Mouse (Mus musculus) midbrain, embryonic 16.5 days (tissue): Measurements from ENCODE around the gene L3mbtl2. TPM values are rescaled to one million over a fixed set of nuclear protein-coding genes. Genes with fewer than 3 reads are reported as not detected.

ENCODE experiments used
- ATAC-seq: fragments of 200-750 bp; cut with Nextera tagmentation; 2 replicates; pipeline ENCODE4 v1.8.0; 2017; ENCODE audit warnings: moderate TSS enrichment
- H3K27ac ChIP-seq: fragments of 300-500 bp; sonication (generic); 2 replicates; pipeline ENCODE4 v1.5.1; 2014; ENCODE audit warnings: mild to moderate bottlenecking, low read length, mixed read lengths
- H3K27me3 ChIP-seq: fragments of 300-500 bp; sonication (generic); 2 replicates; pipeline ENCODE4 v1.6.1; 2014; ENCODE audit warnings: low read depth, low read length, mixed read lengths; ENCODE audit not compliant: control insufficient read depth, insufficient read depth
- H3K36me3 ChIP-seq: fragments of 300-500 bp; sonication (generic); 2 replicates; pipeline ENCODE4 v1.6.1; 2014; ENCODE audit warnings: mild to moderate bottlenecking, low read length, moderate library complexity, mixed read lengths; ENCODE audit not compliant: control insufficient read depth, insufficient read depth
- H3K4me1 ChIP-seq: fragments of 300-500 bp; sonication (generic); 2 replicates; pipeline ENCODE4 v1.6.1; 2014; ENCODE audit warnings: mild to moderate bottlenecking, low read length, mixed read lengths; ENCODE audit not compliant: control insufficient read depth, insufficient read depth
- H3K4me2 ChIP-seq: fragments of 300-500 bp; sonication (generic); 2 replicates; pipeline ENCODE4 v1.6.1; 2014; ENCODE audit warnings: mild to moderate bottlenecking, low read length, mixed read lengths
- H3K4me3 ChIP-seq: fragments of 300-500 bp; sonication (generic); 2 replicates; pipeline ENCODE4 v1.5.1; 2014; ENCODE audit warnings: low read depth, mild to moderate bottlenecking, low read length, moderate library complexity, mixed read lengths
- H3K9ac ChIP-seq: fragments of 300-500 bp; sonication (generic); 2 replicates; pipeline ENCODE4 v1.6.1; 2014; ENCODE audit warnings: low read depth, low read length, mixed read lengths
- H3K9me3 ChIP-seq: fragments of 300-500 bp; sonication (generic); replicated peaks from 2 replicates; pipeline ENCODE4 v1.6.1; 2014; ENCODE audit warnings: mild to moderate bottlenecking, low read length, mixed read lengths; ENCODE audit not compliant: control insufficient read depth, poor library complexity, severe bottlenecking
- WGBS: fragments of 180-500 bp; shearing (Covaris S2); extraction: QIAGEN DNeasy Blood & Tissue Kit; methylation state at CpG from one replicate; pipeline ENCODE4 v1.1.7; 2014; 5-methylcytosine and 5-hydroxymethylcytosine counted together
- polyA plus RNA-seq: library from polyadenylated mRNA; unstranded; fragments of >200 nt; fragmentation: Nextera tagmentation; extraction: Ambion mirVana; gene quantifications from 2 replicates; pipeline ENCODE4 v1.2.1, GENCODE M21; 2015

L3mbtl2 gene
- polyA plus RNA-seq, 1 experiment from 2014 or later, result 32.8 TPM

DNA sequence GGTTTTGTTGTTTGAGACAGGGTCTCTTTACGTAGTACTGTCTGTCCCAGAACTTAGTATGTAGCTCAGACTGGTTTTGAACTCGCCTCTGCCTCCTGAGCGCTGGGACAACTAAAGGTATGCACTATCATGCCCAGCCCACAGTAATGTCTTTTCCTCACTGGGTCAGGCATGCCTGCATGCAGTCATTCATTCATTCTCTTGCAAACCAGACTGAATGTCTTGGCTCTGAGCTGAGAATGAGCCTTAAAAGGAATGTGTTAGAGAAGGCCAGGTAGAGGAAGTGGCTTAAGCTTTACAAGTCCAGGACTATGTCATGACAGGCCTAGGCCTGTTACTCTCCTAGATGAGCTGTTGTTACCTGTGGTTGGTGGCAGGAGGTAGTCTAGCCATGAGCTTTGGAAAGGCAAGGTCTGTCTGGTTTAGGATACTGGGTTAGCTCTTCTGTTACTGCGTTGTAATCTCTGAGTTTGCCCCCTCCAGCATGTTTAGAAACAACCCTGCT lies 16.7 kb downstream of the L3mbtl2 start:
- Histone ChIP-seq H3K36me3 (peaks cover 51% of the 10 kb centered on the region), H3K4me1 (no peaks in the 10 kb centered on the region), H3K4me3 (no peak overlapping the region), H3K9me3 (no peaks in the 10 kb centered on the region), H3K9ac (no peak overlapping the region), H3K27ac (no peak overlapping the region), H3K27me3 (no peaks in the 10 kb centered on the region), H3K4me2 (no peak overlapping the region)
- no peak for ATAC-seq
- WGBS, result 95% methylated on average over 4 of the region's 4 CpGs

DNA sequence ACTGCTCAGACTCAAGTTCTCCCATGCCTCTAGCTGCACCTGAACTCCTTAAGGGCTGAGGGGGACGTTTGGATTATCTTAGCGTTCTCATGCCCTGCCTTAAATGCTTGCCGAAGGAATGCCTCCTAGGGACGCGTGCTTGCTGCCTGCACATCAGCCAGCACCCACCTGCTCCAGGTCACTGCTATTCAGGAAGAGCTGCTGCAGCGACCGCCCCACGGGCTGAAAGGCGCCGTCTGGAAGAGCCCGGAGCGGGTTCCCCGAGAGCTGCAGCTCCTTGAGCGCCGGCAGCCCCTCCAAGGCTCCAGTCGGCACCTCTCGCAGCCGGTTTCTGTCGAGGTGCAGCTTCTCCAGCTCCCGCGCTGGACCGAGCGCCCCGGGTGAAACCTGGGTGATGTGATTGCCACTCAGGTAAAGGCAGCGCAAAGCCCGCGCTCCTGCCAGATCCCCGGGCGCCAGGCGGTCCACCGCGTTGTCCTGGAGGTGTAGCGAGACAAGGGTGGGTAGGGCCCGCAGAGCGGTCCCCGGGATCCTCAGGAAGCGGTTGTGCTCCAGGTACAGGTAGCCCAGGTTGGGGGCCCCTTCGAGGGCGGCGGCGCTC lies 29.8 kb downstream of the L3mbtl2 start:
- WGBS, result 4% methylated on average over 41 of the region's 41 CpGs

DNA sequence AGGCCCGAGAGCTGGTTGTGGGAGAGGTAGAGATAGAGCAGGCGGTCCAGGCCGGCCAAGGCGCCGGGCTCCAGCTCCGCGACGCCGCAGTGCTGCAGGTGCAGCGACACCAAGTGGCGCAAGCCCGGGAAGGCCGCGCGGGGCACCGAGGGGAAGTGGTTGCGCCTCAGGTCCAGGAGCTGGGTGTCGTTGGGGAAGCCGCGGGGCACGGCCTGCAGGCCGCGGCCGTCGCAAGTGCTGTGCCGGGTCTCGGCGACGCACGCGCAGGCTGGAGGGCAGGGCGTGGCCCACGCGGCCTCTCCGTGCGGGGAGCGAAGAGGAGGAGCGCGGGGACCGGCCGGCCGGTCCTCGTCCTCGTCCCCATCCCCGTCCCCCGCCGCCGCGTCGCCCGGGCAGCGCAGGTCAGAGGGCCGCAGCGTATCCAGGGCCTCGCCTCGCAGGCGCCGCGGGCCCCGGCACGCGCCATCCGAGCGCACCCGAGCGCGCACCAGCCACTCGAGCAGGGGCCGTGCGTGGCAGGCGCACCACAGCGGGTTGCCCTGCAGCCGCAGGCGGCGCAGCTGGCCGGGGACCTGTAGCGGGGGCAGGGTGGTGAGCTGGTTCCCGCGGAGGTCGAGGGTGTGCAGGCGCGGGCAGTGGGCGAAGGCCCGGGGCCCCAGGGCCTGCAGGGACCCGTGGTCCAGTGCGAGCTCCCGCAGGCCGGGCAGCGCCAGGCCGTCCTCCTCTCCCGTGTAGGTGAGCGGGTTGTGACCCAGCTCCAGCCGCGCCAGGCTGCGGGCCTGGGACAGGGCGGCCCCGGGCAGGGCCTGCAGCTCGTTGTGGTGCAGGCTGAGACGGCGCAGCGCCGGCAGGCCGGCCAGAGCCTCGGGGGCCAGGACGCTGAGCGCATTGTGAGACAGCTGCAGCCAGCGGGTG lies 30.5 kb downstream of the L3mbtl2 start:
- no peaks in the 10 kb centered on the region for H3K36me3 ChIP-seq
- peak overlapping the region; percentile 75 for H3K27ac ChIP-seq
- peak overlapping the region; percentile 80 for H3K9ac ChIP-seq
- under 1% methylated on average over 54 of the region's 107 CpGs for WGBS
- peaks cover 13% of the 10 kb centered on the region; the same call in 1 of the 2 replicates for H3K4me1 ChIP-seq
- H3K9me3 ChIP-seq, result no peaks in the 10 kb centered on the region
- H3K4me3 ChIP-seq, result peak overlapping the region; percentile 66
- peaks cover 13% of the 10 kb centered on the region for H3K27me3 ChIP-seq
- peak overlapping the region; percentile 89 for H3K4me2 ChIP-seq
- ATAC-seq, result peak; percentile 83

More for the DNA sequence above, 29.8 kb downstream of the L3mbtl2 start:
- peaks cover 13% of the 10 kb centered on the region for H3K27me3 ChIP-seq
- peaks cover under 1% of the 10 kb centered on the region; the same call in 1 of the 2 replicates for H3K36me3 ChIP-seq
- peak overlapping the region; percentile 89 for H3K4me2 ChIP-seq
- peak overlapping the region; percentile 66 for H3K4me3 ChIP-seq
- peaks cover 13% of the 10 kb centered on the region; the same call in 1 of the 2 replicates for H3K4me1 ChIP-seq
- peak overlapping the region; percentile 80 for H3K9ac ChIP-seq
- no peaks in the 10 kb centered on the region for H3K9me3 ChIP-seq
- ATAC-seq, result peak; percentile 25
- peak overlapping the region; percentile 75 for H3K27ac ChIP-seq

DNA sequence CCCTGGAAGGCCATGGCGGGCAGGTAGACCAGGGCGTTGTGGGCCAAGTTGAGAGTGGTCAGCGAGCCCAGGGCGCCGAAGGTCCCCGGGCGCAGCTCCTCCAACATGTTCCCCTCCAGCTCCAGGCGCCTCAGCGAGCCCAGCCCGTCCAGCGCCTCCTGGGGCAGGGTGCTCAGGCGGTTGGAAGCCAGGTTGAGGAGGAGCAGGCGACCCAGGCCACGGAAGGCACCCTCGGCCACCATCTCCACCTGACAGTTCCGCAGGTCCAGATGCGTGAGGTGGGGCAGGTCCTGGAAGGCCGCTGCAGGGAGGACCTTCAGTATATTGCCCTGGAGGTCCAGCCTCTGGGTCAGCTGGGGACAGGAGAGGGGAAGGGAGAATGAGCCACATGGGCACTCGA lies 31.2 kb downstream of the L3mbtl2 start:
- peak overlapping the region; percentile 75 for H3K27ac ChIP-seq
- H3K4me2 ChIP-seq, result peak overlapping the region; percentile 89
- peaks cover 13% of the 10 kb centered on the region; the same call in 1 of the 2 replicates for H3K4me1 ChIP-seq
- 19% methylated on average over 19 of the region's 19 CpGs for WGBS
- peak overlapping the region; percentile 66 for H3K4me3 ChIP-seq
- H3K27me3 ChIP-seq, result peaks cover 13% of the 10 kb centered on the region
- no peak for ATAC-seq
- no peaks in the 10 kb centered on the region for H3K36me3 ChIP-seq
- H3K9me3 ChIP-seq, result no peaks in the 10 kb centered on the region
- peak overlapping the region; percentile 80 for H3K9ac ChIP-seq

DNA sequence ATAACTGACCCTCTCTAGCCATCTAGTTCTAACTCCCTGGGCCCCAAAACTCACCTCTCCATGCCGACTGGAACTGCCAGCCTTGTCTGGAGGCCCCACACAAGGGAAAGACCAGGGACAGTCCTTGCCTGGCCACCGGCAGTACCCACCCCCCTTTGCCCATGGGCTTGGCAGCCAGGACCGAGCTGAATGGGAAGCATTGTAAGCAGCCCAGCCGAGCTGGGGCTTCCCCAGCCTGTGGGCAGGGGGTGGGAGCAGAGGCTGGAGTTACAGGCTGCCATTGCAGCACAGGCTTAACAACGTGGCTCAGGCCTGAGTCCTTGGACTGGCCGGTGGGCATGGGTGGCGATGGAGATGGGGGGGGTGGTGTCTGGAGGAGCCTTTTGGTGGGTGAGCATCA lies 33.5 kb downstream of the L3mbtl2 start, which contains the start of gene Chadl:
Gene Chadl (minus strand): TSS at position 113 of the 400 bp plus-strand sequence.
- H3K36me3 ChIP-seq, result no peaks in the 10 kb centered on the region
- no peak within 1 kb of the TSS for H3K4me3 ChIP-seq
- H3K4me2 ChIP-seq, result no peak within 1 kb of the TSS
- H3K9me3 ChIP-seq, result no peaks in the 10 kb centered on the region
- WGBS, result 55% methylated on average over 7 of the region's 7 CpGs
- peaks cover 8% of the 10 kb centered on the region for H3K27me3 ChIP-seq
- no peak within 1 kb of the TSS for H3K27ac ChIP-seq
- H3K4me1 ChIP-seq, result peaks cover 13% of the 10 kb centered on the region; the same call in 1 of the 2 replicates
- ATAC-seq, result 0 out of 2 replicates have a peak, but pooled peaks have one; percentile 18
- H3K9ac ChIP-seq, result no peak within 1 kb of the TSS

DNA sequence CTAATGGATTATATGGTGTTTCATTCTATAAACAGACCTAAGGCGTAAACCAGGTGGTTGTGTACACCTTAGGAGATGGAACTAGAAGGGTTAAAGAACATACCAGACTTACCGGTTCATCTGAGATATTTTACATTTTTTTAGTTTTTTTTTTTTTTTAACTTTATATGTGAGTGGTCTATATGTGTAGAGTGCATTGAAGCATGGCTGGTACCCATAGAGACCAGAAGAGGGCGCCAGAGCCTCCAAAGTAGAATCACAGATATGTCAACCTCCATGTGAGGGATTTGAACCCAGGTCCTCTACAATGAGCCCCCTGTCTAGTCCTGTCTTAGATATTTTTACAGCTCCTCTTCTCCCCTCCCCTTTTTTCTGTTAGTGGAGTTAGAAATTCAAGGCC lies 34.2 kb downstream of the L3mbtl2 start:
- peaks cover 10% of the 10 kb centered on the region; the same call in 1 of the 2 replicates for H3K4me1 ChIP-seq
- no peaks in the 10 kb centered on the region for H3K9me3 ChIP-seq
- no peak overlapping the region for H3K4me2 ChIP-seq
- ATAC-seq, result no peak
- peaks cover 2% of the 10 kb centered on the region for H3K27me3 ChIP-seq
- WGBS, result 55% methylated on average over 3 of the region's 3 CpGs
- H3K27ac ChIP-seq, result no peak overlapping the region
- no peaks in the 10 kb centered on the region for H3K36me3 ChIP-seq
- no peak overlapping the region for H3K9ac ChIP-seq
- no peak overlapping the region for H3K4me3 ChIP-seq

DNA sequence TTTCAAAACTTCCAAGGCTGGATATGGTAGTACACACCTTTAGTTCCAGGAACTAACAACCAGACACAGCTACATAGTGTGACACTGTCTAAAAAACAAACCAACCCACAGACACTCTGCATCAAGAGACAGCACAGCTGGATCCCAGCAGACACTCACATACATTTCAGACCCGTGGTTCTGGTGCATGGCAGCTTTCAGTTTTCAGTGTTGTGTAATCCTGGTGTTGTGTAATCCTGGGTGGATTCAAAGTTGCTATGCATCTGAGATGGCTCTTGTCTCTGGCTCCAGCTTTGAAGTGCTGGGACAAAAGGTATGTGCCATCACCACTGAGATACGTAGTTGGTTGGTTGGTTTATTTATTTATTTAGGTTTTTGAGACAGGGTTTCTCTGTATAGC lies 34.8 kb downstream of the L3mbtl2 start:
- Histone ChIP-seq H3K4me3 (no peak overlapping the region), H3K4me2 (no peak overlapping the region), H3K9ac (no peak overlapping the region), H3K4me1 (peaks cover 7% of the 10 kb centered on the region; the same call in 1 of the 2 replicates), H3K27ac (no peak overlapping the region), H3K27me3 (no peaks in the 10 kb centered on the region; the same call in none of the 2 replicates), H3K36me3 (no peaks in the 10 kb centered on the region), H3K9me3 (no peaks in the 10 kb centered on the region)
- ATAC-seq, result no peak
- WGBS, result 74% methylated on average over 2 of the region's 2 CpGs

DNA sequence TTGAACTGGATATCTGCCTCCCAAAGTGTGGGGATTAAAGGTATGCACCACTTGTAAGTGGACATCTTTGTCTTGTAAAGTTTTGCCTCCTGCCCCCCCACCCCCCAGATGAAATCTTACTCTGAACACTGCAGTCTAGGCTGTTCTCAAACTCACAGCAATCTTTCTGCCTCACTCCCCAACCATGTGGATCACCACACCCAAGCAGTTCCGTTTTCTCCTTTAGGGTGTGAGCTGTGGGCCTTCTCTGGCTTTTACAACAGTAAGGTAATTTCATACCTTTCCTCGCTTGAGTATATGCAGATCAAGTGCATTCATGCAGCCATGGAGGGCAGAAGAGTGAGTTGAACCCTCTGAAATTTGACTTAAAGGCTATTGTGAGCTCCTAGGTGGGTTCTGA lies 36.5 kb downstream of the L3mbtl2 start:
- no peaks in the 10 kb centered on the region for H3K4me1 ChIP-seq
- H3K27me3 ChIP-seq, result no peaks in the 10 kb centered on the region; the same call in 1 of the 2 replicates
- no peak overlapping the region for H3K4me2 ChIP-seq
- H3K9ac ChIP-seq, result no peak overlapping the region
- 72% methylated on average over 2 of the region's 2 CpGs for WGBS
- no peak overlapping the region for H3K4me3 ChIP-seq
- H3K36me3 ChIP-seq, result peaks cover 9% of the 10 kb centered on the region; the same call in 1 of the 2 replicates
- no peak overlapping the region for H3K27ac ChIP-seq
- ATAC-seq, result no peak
- no peaks in the 10 kb centered on the region for H3K9me3 ChIP-seq
